Mouse (Mus musculus): Measurements from ENCODE around the gene Olfr722. TPM values are rescaled to one million over a fixed set of nuclear protein-coding genes. Genes with fewer than 3 reads are reported as not detected.
"Not testable (repeated sequence)": the region's sequence is repeated elsewhere in the genome, so short reads cannot be mapped to it uniquely, and the experiment has no call there.

Gene Olfr722
- not detected in 2 replicates for polyA plus RNA-seq (2012; rRNA removed)

GRCm38 (mm10) chr14:49901899-49902298, at the start of gene Olfr722:
Olfr722 (minus strand) TSS chr14:49901999.
- DNase-seq (ENCODE audit: low read depth, low spot score) = no peak

- DNase-seq (ENCODE audit: low read depth, low spot score) = not testable (repeated sequence)
These were observed 29.9 kb upstream of the Olfr722 start, which contains the start of gene Olfr723 for GRCm38 (mm10) chr14:49931687-49932086. Olfr723 (minus strand) TSS chr14:49931787.

- DNase-seq (ENCODE audit: low read depth, low spot score) = no peak
These were observed 41.4 kb downstream of the Olfr722 start for GRCm38 (mm10) chr14:49860387-49860786.

Other genes with a start within 250 kb of the Olfr722 start
- gene Armh4, start 118.6 kb downstream of the Olfr722 start, polyA plus RNA-seq (2012; rRNA removed) = 1.0 and 1.3 TPM in 2 replicates
- gene Olfr723, start 29.8 kb upstream of the Olfr722 start, polyA plus RNA-seq (2012; rRNA removed) = not detected in 2 replicates
- not detected in 2 replicates for gene Olfr724, start 61.3 kb upstream of the Olfr722 start, polyA plus RNA-seq (2012; rRNA removed)
- not detected in 2 replicates for gene Olfr725, start 138.4 kb upstream of the Olfr722 start, polyA plus RNA-seq (2012; rRNA removed)
- gene Olfr726, start 189.0 kb upstream of the Olfr722 start, polyA plus RNA-seq (2012; rRNA removed) = not detected in 2 replicates
- not detected in 2 replicates for gene Olfr727, start 221.2 kb upstream of the Olfr722 start, polyA plus RNA-seq (2012; rRNA removed)
- gene Olfr728, start 240.7 kb upstream of the Olfr722 start, polyA plus RNA-seq (2012; rRNA removed) = not detected in 2 replicates